Comparison of ENCODE assay signal across 8 mouse cellular contexts in the genomic region with DNA sequence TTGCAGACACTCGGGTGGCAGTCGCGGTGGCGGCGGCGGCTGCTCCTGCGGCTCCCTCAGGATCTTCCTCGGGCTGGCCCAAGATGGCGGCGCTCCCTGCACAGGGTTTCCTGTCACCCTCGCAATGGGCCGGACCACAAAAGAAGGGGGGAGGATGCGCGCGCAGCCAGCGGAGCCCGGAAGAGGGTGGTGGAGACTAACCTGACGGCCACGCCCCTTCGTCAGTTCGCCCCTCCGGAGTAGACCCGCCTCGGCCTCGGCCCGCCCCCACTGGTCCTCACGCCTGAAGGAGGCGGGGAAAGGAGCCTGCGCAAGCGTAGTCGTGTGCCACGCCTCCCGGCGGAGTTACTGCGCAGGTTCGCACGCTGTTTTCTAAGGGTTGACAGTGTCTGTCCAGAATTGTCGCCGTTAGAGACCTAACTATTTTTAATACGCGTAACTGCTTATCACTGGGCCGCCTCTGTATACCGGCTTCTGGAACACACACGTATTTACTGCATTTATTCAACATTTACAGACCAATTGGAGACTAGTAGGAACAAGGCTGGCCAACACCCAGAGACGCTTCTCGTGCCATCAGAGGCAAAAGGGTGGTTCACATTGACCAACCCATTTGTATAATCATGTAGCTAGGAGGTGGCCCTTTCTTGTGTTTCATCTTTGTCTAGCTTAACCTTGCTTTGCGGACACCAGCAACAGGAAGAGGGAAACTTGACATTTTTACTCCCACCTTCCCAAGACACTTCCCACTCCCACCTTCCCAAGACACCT. TPM values are rescaled to one million over a fixed set of nuclear protein-coding genes. Genes with fewer than 3 reads are reported as not detected.
DNase-seq lines count a peak whose midpoint lies in the region; ATAC-seq lines count a peak whose summit lies in the region.

A gene (minus strand): TSS at position 223 of the 771 bp plus-strand sequence.

- no peaks in the 10 kb centered on the region for H3K9me3 ChIP-seq in hindbrain, embryonic 14.5 days (ENCODE audit: control insufficient read depth, low read length)

- H3K4me2 ChIP-seq in hindbrain, embryonic 14.5 days (replicated peaks) = peak within 1 kb of the TSS; percentile 87

- peak within 1 kb of the TSS; percentile 99 for H3K27ac ChIP-seq in hindbrain, embryonic 14.5 days

- peak; percentile 99 for DNase-seq in R1 (ENCODE audit: low read depth, low spot score)
- DNase-seq in cerebellum, postnatal 25 days = peak; percentile 100
- peak; percentile 99 for DNase-seq in frontal cortex, postnatal 25 days (ENCODE audit: low spot score in 2 of 2)
- DNase-seq in hindbrain, embryonic 14.5 days (ENCODE audit: low spot score) = peak; percentile 99
- peak; percentile 99 to 100 for DNase-seq in layer of hippocampus, postnatal 36 days
- peak; percentile 99 for DNase-seq in lung, postnatal 36 days
- peak; percentile 100 for DNase-seq in retina, postnatal 1 day
- peak; percentile 98 to 100 for DNase-seq in urinary bladder, adult 18-20 months (ENCODE audit: low spot score in 2 of 2)

- no peaks in the 10 kb centered on the region for H3K27me3 ChIP-seq in hindbrain, embryonic 14.5 days (ENCODE audit: control insufficient read depth, insufficient read depth, low read length)

- under 1% methylated on average over 47 of the region's 47 CpGs for WGBS in hindbrain, embryonic 14.5 days

- H3K4me1 ChIP-seq in hindbrain, embryonic 14.5 days (replicated peaks; ENCODE audit: control insufficient read depth, insufficient read depth, low read length) = peaks cover 25% of the 10 kb centered on the region

- no peaks in the 10 kb centered on the region; the same call in 1 of the 2 replicates for H3K36me3 ChIP-seq in hindbrain, embryonic 14.5 days (replicated peaks; ENCODE audit: control insufficient read depth, insufficient read depth)

- H3K9ac ChIP-seq in hindbrain, embryonic 14.5 days = peak within 1 kb of the TSS; percentile 99

- peak; percentile 97 for ATAC-seq in hindbrain, embryonic 14.5 days (ENCODE audit: low FRiP score)

- H3K4me3 ChIP-seq in hindbrain, embryonic 14.5 days (replicated peaks; ENCODE audit: low read length) = peak within 1 kb of the TSS; percentile 100

RNA-seq across cellular contexts. Expression of the gene that starts here (rescaled TPM):
- polyA plus RNA-seq in hindbrain, embryonic 14.5 days (2014; fragmentation: Nextera tagmentation; extraction: Ambion mirVana) = 359 and 375 TPM in 2 replicates
- 100 to 1,000 TPM; 234 to 236 TPM for total RNA-seq in layer of hippocampus, postnatal 36 days (2021)

Comparison
In these comparisons a context has a peak if more than half of its experiments do, and no peak if none do; other contexts are left out.
1. Peak in every context shown above with its lines: DNase-seq, ATAC-seq, H3K4me3 ChIP-seq and H3K27ac ChIP-seq.